Mouse (Mus musculus) forebrain, embryonic 13.5 days (tissue): ENCODE data around the gene Gm5157. TPM values are rescaled to one million over a fixed set of nuclear protein-coding genes. Genes with fewer than 3 reads are reported as not detected.
"Not testable (repeated sequence)": the region's sequence is repeated elsewhere in the genome, so short reads cannot be mapped to it uniquely, and the experiment has no call there.

ENCODE experiments used
- ATAC-seq: fragments of 200-750 bp; cut with Nextera tagmentation; 2 replicates; pipeline ENCODE4 v1.8.0; 2017
- H3K27ac ChIP-seq: fragments of 300-500 bp; sonication (generic); 2 replicates; pipeline ENCODE4 v1.5.1; 2015; ENCODE audit warnings: inconsistent platforms, mild to moderate bottlenecking, moderate library complexity
- H3K27me3 ChIP-seq: fragments of 300-500 bp; sonication (generic); 2 replicates; pipeline ENCODE4 v1.6.1; 2015; ENCODE audit warnings: mild to moderate bottlenecking, inconsistent platforms
- H3K36me3 ChIP-seq: fragments of 300-500 bp; sonication (generic); 2 replicates; pipeline ENCODE4 v1.6.1; 2015; ENCODE audit warnings: mild to moderate bottlenecking, inconsistent platforms; ENCODE audit not compliant: poor library complexity, severe bottlenecking
- H3K4me1 ChIP-seq: fragments of 300-500 bp; sonication (generic); 2 replicates; pipeline ENCODE4 v1.6.1; 2015; ENCODE audit warnings: inconsistent platforms
- H3K4me2 ChIP-seq: fragments of 300-500 bp; sonication (generic); 2 replicates; pipeline ENCODE4 v1.6.1; 2015; ENCODE audit warnings: inconsistent platforms, mild to moderate bottlenecking, moderate library complexity
- H3K4me3 ChIP-seq: fragments of 300-500 bp; sonication (generic); 2 replicates; pipeline ENCODE4 v1.5.1; 2015; ENCODE audit warnings: mild to moderate bottlenecking, inconsistent platforms
- H3K9ac ChIP-seq: fragments of 300-500 bp; sonication (generic); 2 replicates; pipeline ENCODE4 v1.6.1; 2015; ENCODE audit warnings: mild to moderate bottlenecking, inconsistent platforms
- H3K9me3 ChIP-seq: fragments of 300-500 bp; sonication (generic); replicated peaks from 2 replicates; pipeline ENCODE4 v1.6.1; 2016; ENCODE audit warnings: inconsistent platforms
- WGBS: fragments of 180-500 bp; shearing (Covaris S2); methylation state at CpG from one replicate; pipeline ENCODE4 v1.1.7; 2015; 5-methylcytosine and 5-hydroxymethylcytosine counted together
- polyA plus RNA-seq: library from polyadenylated mRNA; unstranded; fragments of >200 nt; fragmentation: Nextera tagmentation; extraction: Ambion mirVana; gene quantifications from 2 replicates; pipeline ENCODE4 v1.2.1, GENCODE M21; 2015

Gene Gm5157
- not detected in 2 replicates for polyA plus RNA-seq

- not testable (repeated sequence) for H3K9me3 ChIP-seq, H3K4me1 ChIP-seq, H3K36me3 ChIP-seq, H3K9ac ChIP-seq, ATAC-seq, H3K27ac ChIP-seq, H3K27me3 ChIP-seq, H3K4me3 ChIP-seq, H3K4me2 ChIP-seq
- WGBS: 21% methylated on average over 1 of the region's 2 CpGs
Measured at GRCm38 (mm10) chr7:21190323-21190722, at the start of gene Gm5157. Gm5157 (minus strand) TSS chr7:21190423.

DNA sequence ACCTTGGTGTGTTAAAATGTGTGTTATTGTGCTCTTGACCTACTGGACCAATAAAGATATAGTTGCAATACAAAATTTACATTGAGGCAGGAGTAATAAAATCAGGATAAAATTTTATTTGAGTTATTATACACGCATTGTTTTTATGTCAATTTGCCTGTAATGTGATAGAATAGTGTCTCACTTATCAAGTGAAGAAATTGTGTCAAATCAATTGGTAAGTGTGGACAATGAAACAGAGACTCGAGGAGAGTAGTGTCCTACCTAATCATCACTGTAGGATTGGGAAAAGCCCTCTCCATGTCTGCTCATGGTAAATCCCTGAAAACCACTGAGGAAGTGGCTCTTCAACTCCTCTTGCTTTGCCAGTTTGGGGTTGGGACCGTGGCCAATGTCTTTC, 28.3 kb downstream of the Gm5157 start, which contains the start of gene Vmn1r123:
TSS of gene Vmn1r123 (plus strand) at position 301 of the 400 bp plus-strand sequence.
- not testable (repeated sequence) for H3K9ac ChIP-seq, ATAC-seq, H3K27ac ChIP-seq, H3K4me1 ChIP-seq, H3K9me3 ChIP-seq, H3K36me3 ChIP-seq, H3K4me2 ChIP-seq, H3K4me3 ChIP-seq, H3K27me3 ChIP-seq
- WGBS: 29% methylated on average over 1 of the region's 3 CpGs

Other genes with a start within 250 kb of the Gm5157 start
- gene Vmn1r119, start 178.0 kb downstream of the Gm5157 start, polyA plus RNA-seq: not detected in 2 replicates
- not detected in 2 replicates for gene Vmn1r120, start 136.6 kb downstream of the Gm5157 start, polyA plus RNA-seq
- not detected in 2 replicates for gene Vmn1r121, start 91.9 kb downstream of the Gm5157 start, polyA plus RNA-seq
- not detected in 2 replicates for gene Vmn1r122, start 56.3 kb downstream of the Gm5157 start, polyA plus RNA-seq
- gene Vmn1r123, start 28.2 kb downstream of the Gm5157 start, polyA plus RNA-seq: not detected in 2 replicates
- gene Vmn1r124, start 70.2 kb upstream of the Gm5157 start, polyA plus RNA-seq: not detected in 2 replicates
- gene Vmn1r125, start 81.8 kb upstream of the Gm5157 start, polyA plus RNA-seq: not detected in 2 replicates
- gene Vmn1r126, start 111.0 kb upstream of the Gm5157 start, polyA plus RNA-seq: not detected in 2 replicates
- gene Vmn1r127, start 129.4 kb upstream of the Gm5157 start, polyA plus RNA-seq: not detected in 2 replicates
- not detected in 2 replicates for gene Vmn1r128, start 158.9 kb upstream of the Gm5157 start, polyA plus RNA-seq
- not detected in 2 replicates for gene Vmn1r129, start 170.9 kb upstream of the Gm5157 start, polyA plus RNA-seq
- gene Gm6882, start 242.3 kb upstream of the Gm5157 start, polyA plus RNA-seq: not detected in 2 replicates